Mouse (Mus musculus) right cerebral cortex, postnatal 25 days (tissue): ENCODE results near the gene Acot8.

Experiments used
- DNase-seq: peaks from one replicate; pipeline ENCODE4 v3.0.0; 2022

The Acot8 gene

GRCm38 (mm10) chr2:164779481-164780086, 25.1 kb downstream of the Acot8 start, which contains the start of gene Tnnc2:
Gene Tnnc2, minus strand, starts transcription at chr2:164779967.
- no peak for DNase-seq

GRCm38 (mm10) chr2:164778809-164779208, 25.9 kb downstream of the Acot8 start:
- no peak for DNase-seq

GRCm38 (mm10) chr2:164778015-164778287, 26.7 kb downstream of the Acot8 start:
- no peak for DNase-seq

- no peak for DNase-seq
Measured at GRCm38 (mm10) chr2:164777246-164778014, 27.3 kb downstream of the Acot8 start.

GRCm38 (mm10) chr2:164776801-164777200, 27.9 kb downstream of the Acot8 start:
- DNase-seq = no peak

- DNase-seq = no peak
Measured at GRCm38 (mm10) chr2:164776130-164776529, 28.6 kb downstream of the Acot8 start.

- no peak for DNase-seq
Measured at GRCm38 (mm10) chr2:164773989-164774364, 30.7 kb downstream of the Acot8 start.

GRCm38 (mm10) chr2:164773229-164773988, 31.3 kb downstream of the Acot8 start:
- DNase-seq = no peak

GRCm38 (mm10) chr2:164771123-164771522, 33.6 kb downstream of the Acot8 start:
- DNase-seq = no peak

GRCm38 (mm10) chr2:164770279-164770678, 34.4 kb downstream of the Acot8 start:
- DNase-seq = no peak

GRCm38 (mm10) chr2:164769258-164770037, 35.2 kb downstream of the Acot8 start, which contains the start of gene Ube2c:
Gene Ube2c, plus strand, starts transcription at chr2:164769898.
- peak; percentile 99 for DNase-seq

GRCm38 (mm10) chr2:164767812-164768540, 36.7 kb downstream of the Acot8 start:
- DNase-seq = no peak

- no peak for DNase-seq
Measured at GRCm38 (mm10) chr2:164765841-164766240, 38.8 kb downstream of the Acot8 start.

GRCm38 (mm10) chr2:164762593-164762992, 42.1 kb downstream of the Acot8 start:
- DNase-seq = no peak

- DNase-seq = no peak
Measured at GRCm38 (mm10) chr2:164761971-164762370, 42.7 kb downstream of the Acot8 start.

GRCm38 (mm10) chr2:164761502-164761901, 43.2 kb downstream of the Acot8 start:
- no peak for DNase-seq

- DNase-seq = no peak
Measured at GRCm38 (mm10) chr2:164760059-164760833, 44.4 kb downstream of the Acot8 start.

- DNase-seq = no peak
Measured at GRCm38 (mm10) chr2:164758692-164759091, 46.0 kb downstream of the Acot8 start.

GRCm38 (mm10) chr2:164757841-164758240, 46.8 kb downstream of the Acot8 start:
- no peak for DNase-seq

- DNase-seq = no peak
Measured at GRCm38 (mm10) chr2:164754800-164755199, 49.9 kb downstream of the Acot8 start.

- DNase-seq = no peak
Measured at GRCm38 (mm10) chr2:164754105-164754504, 50.6 kb downstream of the Acot8 start.

GRCm38 (mm10) chr2:164752454-164752853, 52.2 kb downstream of the Acot8 start:
- no peak for DNase-seq
